Mouse (Mus musculus): Measurements from ENCODE around the gene 1700037H04Rik. TPM values are rescaled to one million over a fixed set of nuclear protein-coding genes. Genes with fewer than 3 reads are reported as not detected.

1700037H04Rik gene
- total RNA-seq, 4 experiments from 2014 or later: 2.6 to 5.9 (median 4.4) TPM

- no peak for DNase-seq (ENCODE audit: low spot score in 2 of 2)
These were observed 13.5 kb downstream of the 1700037H04Rik start for GRCm38 (mm10) chr2:131146193-131147042.

DNA sequence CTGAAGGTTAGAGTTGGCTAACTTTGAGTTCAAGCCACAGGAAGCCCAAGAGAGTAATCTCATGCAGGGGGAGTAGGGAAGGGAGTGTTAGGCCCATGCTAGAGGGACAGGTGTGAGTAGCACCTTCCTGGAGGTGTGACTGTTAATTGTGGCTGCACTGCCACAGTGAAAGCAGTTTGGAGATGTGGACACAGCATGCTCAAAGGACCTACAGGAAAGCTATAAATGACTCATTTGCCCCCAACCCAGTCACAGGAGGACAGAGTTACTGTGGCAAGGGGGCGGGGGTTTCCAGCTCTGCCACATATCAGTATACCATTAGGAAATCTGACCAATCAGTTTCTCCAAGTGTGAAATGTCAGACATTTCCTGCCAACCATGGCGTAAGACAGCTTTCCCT lies 14.3 kb downstream of the 1700037H04Rik start:
- DNase-seq (ENCODE audit: low spot score in 2 of 2): no peak

DNA sequence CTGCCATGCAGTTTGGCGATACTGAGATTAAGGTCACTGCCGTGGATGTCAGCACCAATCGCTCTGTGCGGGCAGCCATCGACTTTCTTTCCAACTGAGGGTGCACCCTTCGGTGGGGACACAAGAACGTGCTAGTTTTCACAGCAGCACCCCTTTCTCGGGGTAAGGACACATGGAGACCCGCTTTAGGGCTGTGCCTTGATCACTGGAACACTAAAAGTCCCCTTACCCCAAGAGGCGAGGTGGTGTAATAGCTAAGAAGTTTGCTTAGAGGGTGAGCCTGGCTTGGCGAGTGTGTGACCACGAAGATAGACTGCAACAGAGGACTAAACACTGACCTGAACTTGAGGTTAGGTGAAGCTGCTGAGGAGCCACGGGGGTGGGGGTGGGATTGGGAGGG lies 14.8 kb downstream of the 1700037H04Rik start:
- DNase-seq (ENCODE audit: low spot score in 2 of 2): no peak

- DNase-seq (ENCODE audit: low spot score in 2 of 2): no peak
These were observed 16.7 kb downstream of the 1700037H04Rik start for GRCm38 (mm10) chr2:131143007-131143780.

DNA sequence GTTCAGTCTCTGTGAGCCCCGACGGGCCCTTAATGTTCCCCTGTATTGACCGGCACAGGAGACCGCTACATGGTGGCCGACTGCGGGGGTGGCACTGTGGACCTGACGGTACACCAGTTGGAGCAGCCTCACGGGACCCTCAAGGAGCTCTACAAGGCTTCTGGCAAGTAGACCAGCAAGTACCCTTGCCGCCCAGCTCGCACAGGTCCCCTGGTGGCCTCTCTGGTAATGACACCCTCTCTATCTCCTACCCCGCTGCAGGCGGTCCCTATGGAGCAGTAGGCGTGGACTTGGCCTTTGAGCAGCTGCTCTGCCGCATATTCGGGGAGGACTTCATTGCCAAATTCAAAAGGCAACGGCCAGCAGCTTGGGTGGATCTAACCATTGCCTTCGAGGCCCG lies 17.3 kb downstream of the 1700037H04Rik start:
- DNase-seq (ENCODE audit: low spot score in 2 of 2): peak; percentile 72 to 73

DNA sequence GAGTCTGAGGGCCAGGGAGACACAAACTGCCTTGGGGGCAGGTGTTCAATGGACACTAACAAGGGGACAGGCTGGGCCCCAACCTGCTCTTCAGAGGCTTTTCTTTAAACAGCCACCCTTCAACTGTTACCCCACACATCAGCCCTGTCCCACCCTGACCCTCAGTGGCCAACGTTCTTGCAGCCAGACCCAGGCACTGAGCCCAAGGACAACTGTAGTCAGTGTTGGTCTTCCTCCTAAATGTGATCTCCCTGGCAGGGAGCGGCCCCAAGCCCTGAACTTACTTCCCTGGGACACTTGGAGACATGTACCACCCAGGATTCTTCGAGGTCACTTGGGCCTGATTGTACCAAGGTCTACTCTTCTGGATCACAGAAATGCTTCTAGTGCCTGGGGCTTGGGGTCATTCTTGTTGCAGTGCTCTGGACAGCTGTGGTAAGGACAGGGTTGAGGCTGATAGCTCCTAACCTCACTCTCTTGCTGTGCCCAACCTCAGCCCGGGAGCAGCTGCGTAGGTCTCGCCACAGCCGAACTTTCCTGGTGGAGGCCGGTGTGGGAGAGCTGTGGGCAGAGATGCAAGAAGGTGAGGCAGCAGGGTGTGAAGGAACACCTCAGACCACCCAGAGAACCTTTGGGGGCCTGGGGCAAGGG lies 18.4 kb downstream of the 1700037H04Rik start:
- DNase-seq (ENCODE audit: low spot score in 2 of 2): no peak

GRCm38 (mm10) chr2:131140533-131140905 lies 19.4 kb downstream of the 1700037H04Rik start:
- DNase-seq (ENCODE audit: low spot score in 2 of 2): no peak

GRCm38 (mm10) chr2:131139886-131140532 lies 19.9 kb downstream of the 1700037H04Rik start:
- no peak for DNase-seq (ENCODE audit: low spot score in 2 of 2)

DNA sequence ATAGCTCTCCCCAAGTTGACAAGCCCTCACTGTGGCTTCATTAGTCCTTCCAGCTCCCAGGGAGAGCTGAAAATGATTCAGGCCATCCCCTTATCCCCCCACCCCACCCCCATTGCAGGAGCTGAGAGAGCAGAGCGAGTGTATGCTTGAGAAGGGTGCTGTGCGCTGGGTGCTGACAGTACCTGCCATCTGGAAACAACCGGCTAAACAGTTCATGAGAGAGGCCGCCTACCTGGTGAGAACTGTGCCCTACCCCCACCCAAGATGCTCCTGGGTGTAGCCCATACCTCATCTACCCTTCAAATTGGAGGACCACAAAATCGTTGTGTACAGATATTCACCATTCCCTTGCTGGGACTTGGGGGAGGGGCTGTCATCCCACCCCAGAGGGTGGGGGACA lies 20.6 kb downstream of the 1700037H04Rik start:
- DNase-seq (ENCODE audit: low spot score in 2 of 2): no peak

GRCm38 (mm10) chr2:131138760-131139159 lies 21.1 kb downstream of the 1700037H04Rik start:
- no peak for DNase-seq (ENCODE audit: low spot score in 2 of 2)

DNA sequence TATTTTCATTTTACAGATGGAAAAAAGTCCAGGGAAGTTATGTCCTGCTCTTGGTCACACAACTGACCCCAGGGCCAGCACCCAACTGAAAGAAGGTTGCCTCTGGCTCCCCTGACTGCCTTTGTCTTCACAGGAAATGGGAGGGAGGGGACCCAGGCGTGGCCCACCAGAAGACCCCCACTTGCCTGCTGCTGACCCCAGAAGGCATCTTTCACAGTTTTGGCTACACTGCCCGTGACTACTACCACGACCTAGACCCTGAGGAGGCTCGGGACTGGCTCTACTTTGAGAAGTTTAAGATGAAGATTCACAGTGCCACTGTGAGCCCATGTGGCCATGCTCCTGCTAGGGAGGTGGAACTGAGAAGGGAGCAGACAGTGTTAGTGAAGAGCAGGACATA lies 21.6 kb downstream of the 1700037H04Rik start:
- peak in 1 of 2 experiments; percentile 0 for DNase-seq (ENCODE audit: low spot score in 2 of 2)

DNA sequence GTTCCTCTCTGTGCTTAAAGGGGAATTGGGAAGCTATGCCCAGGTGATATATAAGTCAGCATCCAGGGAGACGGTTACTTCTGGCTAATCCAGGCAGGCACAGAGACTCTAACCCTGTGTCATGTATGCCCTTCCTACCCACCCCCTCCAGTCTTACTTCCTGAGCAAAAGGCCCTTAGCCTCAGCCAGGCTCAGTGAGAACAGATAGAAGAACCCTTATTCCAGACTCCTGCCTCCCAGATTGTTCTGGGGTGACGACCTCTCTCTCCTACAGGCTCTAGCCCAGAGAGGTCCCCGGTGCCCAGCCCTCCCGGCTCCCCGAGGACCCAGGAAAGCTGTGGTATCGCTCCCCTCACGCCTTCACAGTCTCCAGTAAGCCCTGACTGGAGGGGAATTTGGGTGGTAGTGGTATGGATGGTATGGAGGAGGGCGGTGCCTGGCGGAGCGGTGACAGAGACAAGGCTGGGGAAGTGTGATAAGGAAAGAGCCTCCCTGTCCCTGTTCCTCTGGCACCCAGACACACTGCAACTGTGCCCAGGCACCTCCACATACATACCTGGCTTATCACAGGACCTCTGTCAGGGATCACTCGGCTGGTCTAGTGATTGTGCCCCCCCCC lies 24.3 kb downstream of the 1700037H04Rik start:
- DNase-seq (ENCODE audit: low spot score in 2 of 2): no peak

- no peak for DNase-seq (ENCODE audit: low spot score in 2 of 2)
These were observed 25.0 kb downstream of the 1700037H04Rik start for GRCm38 (mm10) chr2:131134826-131135400.

DNA sequence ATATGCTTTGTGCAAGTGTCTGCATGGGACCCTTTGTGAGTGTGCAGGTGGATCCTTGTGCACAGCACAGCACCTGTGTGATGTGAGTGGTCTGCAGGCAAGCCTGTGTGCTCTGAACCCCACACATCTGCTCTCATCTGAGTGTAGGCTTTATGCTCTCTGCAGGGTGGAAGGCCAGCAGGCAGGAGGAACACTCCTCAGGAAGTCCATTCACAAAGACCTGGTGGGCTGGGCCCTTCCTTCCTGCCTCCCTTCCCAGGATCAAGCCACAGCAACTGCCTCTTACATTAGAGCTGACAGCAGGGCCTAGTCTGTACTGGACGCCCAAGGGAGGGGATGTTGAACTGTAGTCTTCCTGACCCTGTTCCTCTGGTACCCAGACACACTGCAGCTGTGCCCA lies 25.5 kb downstream of the 1700037H04Rik start:
- DNase-seq (ENCODE audit: low spot score in 2 of 2): no peak

DNA sequence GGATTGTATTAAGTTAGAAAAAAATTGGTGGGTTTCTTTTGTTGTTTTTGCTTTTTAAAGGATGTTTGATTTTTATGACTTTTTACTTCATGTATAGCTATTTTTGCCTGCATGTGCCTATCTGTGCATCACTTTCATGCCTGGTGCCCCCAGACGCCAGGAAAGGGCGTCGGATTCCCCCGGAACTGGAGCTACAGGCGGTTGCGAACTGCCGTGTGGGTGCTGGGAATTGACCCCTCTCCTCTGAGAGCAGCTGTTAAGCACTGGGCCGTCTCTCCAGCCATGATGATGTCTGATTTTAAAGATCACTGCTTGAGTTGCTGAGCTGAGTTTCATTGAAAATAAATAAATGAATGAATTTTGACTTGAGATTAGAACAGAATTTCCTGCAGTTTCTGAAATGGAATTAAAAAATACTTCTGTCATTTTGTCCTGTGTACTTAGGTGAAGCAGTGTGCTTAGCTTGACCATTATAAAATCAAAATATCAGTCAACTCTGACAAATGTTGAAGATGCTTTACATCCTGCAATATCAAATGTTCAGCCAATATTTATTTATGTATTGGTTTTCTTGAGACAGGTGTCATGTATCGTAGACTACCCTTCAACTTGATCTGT lies 26.8 kb downstream of the 1700037H04Rik start, which contains the start of gene Gm11037:
TSS of gene Gm11037 (plus strand) at position 568 of the 618 bp plus-strand sequence.
- no peak for DNase-seq (ENCODE audit: low spot score in 2 of 2)

GRCm38 (mm10) chr2:131132111-131132888 lies 27.6 kb downstream of the 1700037H04Rik start:
- DNase-seq (ENCODE audit: low spot score in 2 of 2): no peak

DNA sequence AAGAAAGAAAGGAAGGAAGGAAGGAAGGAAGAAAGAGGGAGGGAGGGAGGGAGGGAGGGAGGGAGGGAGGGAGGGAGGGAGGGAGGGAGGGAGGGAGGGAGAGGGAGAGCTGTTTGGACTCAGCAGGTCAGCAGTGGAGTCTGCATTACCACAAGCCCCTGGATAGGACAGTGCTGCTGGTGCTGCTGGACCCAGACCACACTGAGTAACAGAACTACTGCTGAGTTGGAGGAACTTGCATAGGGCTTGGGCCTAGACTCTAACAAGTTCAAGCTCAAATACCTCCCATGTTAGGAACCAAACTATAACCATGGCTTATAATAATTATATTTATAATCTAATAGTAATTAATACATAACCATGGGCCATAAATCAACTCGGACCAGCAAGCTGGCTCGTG lies 29.0 kb downstream of the 1700037H04Rik start:
- no peak for DNase-seq (ENCODE audit: low spot score in 2 of 2)

DNA sequence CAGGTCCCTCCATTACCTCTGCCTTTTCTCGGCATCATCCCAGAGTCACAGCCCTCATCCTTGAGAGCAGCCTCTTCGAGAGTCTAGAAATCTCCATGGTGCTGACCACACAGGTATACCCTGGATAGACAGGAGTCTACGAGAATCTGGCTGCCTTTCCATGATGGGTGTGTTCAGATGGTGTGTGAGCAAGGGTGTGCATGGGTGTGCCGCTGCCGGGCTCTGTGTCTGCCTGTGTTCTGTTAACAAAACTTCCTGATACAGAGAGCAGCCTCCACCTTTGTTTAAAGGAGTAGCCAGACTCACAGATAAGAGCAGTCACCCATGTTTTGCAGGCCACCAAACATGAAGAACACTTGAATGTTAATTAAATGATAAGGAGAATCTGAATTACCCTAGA lies 30.0 kb downstream of the 1700037H04Rik start:
- no peak for DNase-seq (ENCODE audit: low spot score in 2 of 2)

GRCm38 (mm10) chr2:131128636-131129157 lies 31.2 kb downstream of the 1700037H04Rik start:
- peak in 1 of 2 experiments; percentile 1 for DNase-seq (ENCODE audit: low spot score in 2 of 2)
